Mouse (Mus musculus): ENCODE measurements around the gene Mitf.

Mitf gene

DNA sequence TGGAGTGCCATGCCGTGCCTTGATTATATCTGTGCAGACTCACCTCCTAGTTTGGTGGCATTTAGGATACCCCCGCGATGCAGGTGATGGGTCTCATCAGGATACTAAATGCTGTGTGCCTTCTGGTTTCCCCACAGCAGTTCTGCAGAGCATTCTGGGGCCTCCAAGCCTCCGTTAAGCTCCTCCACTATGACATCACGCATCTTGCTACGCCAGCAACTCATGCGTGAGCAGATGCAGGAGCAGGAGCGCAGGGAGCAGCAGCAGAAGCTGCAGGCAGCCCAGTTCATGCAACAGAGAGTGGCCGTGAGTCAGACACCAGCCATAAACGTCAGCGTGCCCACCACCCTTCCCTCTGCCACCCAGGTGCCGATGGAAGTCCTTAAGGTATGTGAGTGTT is 134.1 kb downstream of the Mitf start:
- DNase-seq (ENCODE audit: low spot score in 2 of 2): no peak

DNA sequence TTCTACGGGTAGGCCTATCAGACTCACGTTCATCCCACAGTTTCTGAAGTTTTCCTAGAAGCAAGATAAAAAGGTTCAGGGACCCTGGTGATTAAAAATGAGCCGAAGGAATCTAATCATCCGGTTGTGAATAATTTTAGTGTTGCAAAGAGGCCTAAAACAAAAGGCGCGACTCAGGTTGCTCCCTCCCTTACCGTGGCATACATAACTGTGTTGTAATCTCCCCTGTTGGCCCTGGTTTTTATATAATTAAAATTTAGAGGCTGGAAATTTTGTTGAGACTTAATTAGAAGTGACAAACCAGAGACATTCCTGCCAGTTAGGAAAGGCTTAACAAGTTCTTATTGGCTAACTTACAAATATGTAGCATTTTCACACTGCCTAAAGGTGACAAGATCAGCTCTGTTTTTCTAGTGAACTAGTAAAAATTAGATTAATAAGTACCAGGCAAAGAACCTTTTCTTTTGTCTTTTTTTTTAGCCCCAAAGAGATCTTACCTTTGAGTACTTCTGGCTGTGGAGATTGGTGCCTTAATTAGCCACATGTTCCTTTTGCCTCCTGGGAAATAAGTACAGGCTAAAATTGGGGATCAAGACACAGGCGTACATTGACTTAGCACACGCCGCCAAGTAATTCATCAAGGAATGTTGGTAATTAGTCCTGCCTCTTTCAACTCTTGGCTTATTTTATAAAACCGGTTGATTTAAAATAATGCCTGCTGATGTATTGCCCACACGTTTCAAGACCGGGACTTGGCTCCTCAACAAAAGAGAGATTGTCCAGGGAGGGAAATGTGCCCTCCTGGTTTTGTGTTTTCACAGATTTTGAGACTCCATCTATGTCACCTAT is 143.4 kb downstream of the Mitf start:
- no peak for DNase-seq (ENCODE audit: low spot score in 2 of 2)

DNA sequence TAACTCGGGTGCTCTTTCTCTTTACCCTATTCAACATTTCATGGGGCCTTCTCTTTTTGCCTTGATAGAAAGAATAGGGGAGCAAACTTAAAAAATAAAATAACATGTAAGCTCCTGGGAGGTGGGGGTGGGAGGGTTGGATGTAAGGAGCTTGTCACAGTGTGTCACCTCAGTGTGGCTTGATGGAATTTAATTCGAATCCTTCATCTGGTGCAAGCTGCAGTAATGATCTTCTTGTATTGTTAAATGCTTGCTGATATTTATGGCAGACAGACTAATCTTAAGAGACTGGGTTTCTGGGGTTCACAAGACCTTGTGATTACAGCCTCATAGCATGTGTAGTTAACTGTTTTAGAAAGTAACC is 144.0 kb downstream of the Mitf start:
- DNase-seq (ENCODE audit: low spot score in 2 of 2): no peak

DNA sequence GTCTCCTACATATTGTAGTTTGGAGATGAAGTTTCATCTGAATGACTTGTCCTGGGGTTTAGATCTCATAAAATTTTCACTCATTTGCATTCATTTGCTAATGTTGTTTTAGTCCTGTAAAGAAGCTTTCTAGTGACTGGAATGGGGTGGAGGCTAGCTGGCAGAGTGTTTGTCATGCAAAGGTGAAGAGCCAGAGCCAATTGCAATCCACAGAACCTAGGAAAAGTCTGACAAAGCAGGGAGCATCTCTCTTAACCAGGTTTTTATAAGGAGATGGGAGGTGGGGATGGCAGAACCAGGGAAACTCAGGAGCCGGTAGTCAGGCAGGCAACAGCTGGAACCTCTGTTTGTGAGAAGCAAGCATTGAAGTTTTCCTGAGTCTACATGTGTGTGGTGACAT is 144.9 kb downstream of the Mitf start:
- no peak for DNase-seq (ENCODE audit: low spot score in 2 of 2)

DNA sequence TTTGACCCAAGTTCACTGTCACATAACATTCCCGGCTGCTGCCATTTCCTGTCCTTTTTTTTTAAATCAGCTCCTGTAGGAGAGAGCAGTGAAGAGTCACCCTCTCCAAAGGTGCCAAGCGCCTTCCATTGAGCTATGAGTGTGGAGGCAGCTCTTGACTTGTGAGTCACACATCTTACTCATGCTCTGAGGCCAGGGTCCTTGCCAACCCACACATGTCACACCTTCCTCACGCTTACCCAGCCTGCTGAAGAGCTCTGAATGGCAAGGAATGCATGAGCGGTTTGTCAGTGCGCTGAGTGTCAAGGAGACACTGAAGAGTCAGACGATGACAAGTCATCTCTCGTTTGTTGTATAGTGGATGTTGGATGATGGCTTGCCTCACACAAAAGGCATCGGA is 146.0 kb downstream of the Mitf start:
- peak; percentile 9 to 20 for DNase-seq (ENCODE audit: low spot score in 2 of 2)

DNA sequence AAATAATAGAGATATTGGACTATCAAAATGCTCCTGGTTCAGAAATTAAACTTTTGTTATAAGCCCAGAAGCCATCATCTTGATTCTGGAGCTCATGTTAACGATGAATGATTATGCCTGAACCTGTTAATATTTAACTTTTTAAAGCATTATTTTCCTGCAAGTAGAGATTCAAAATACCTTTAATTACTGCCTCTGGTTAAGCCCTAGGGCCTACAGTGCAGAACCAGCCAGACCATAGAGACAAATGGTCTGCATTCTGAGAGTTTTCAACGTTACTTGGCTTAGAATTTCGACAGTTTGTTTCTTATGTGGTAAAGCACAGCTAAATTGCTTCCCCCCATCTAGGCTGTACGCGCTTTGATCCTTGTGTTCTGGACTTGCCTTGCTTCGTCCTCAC is 149.3 kb downstream of the Mitf start:
- no peak for DNase-seq (ENCODE audit: low spot score in 2 of 2)

DNA sequence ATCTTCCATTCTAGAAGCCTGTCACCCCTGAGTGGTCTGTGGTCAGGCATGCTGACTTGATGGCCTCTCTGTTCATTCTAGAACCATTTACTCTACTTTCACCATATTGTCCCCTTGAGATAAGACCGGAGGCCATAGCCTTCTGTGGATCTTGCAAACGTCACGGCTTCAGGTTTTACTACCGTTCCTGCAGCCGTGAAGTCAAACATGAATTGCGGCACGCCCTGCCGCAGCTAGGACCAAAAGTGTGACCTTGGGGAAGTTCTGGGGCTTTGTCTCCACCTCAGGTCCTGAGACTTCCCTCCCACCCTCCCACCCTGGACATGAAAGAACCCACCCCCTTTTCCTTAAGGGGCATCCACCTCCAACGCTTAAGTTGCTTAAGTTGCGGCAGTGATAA is 149.8 kb downstream of the Mitf start:
- no peak for DNase-seq (ENCODE audit: low spot score in 2 of 2)

DNA sequence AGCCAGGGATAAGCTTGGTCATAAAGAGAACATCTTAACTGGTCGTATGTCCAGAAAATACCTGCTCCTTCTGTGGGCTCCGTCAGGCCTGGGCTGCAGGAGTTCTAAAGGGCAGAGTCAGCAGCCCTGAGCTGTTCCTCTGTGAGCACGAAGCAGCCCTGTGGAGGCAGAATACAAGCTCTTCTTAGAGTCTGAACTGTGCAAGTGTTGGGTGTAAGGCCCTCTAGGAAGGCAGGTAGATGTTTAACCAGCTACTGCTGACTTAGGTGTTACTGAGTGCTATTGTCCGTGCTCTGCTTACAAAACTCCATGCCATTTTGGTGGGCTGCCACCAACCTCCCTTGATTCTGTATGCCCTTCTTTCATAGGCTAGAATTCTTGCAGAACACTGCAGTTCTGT is 151.4 kb downstream of the Mitf start:
- DNase-seq (ENCODE audit: low spot score in 2 of 2): no peak

DNA sequence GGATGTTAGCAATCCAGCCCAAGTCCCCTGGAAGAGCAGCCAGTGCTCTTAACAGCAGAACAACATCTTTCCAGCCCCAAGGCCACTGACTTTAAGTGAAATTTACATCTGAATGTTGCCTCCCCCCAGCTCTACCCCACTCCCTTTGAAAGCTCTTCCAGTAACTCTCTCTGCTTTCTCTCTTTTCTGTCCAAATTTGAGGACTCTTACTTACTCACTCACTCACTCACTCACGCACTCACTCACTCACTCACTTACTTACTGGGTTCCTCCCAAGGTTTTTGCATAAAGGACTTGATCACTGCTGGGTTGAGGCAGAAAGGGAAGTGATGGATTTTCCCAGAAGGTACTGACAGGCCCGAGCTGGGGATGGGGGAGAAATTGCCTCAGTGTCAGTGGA is 154.9 kb downstream of the Mitf start:
- DNase-seq (ENCODE audit: low spot score in 2 of 2): no peak

DNA sequence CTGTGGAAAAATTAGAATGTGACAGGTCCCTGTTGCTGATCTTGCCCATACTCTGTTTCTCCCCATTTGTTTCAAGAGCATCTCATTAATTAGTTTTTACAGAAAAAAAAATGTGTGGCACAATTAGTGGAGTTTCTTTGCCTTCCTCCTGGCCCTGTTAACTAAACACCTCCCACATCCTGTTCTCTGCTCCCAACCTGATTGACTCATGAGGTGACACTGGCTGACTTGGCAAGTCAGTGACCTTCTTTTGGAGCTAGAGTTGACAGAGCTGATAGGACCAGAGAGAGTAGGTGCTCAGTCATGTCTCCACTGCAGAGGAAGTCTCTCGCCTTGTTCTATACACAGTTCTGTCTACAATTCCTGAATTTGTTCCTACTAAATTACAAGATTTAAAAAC is 155.5 kb downstream of the Mitf start:
- DNase-seq (ENCODE audit: low spot score in 2 of 2): no peak

DNA sequence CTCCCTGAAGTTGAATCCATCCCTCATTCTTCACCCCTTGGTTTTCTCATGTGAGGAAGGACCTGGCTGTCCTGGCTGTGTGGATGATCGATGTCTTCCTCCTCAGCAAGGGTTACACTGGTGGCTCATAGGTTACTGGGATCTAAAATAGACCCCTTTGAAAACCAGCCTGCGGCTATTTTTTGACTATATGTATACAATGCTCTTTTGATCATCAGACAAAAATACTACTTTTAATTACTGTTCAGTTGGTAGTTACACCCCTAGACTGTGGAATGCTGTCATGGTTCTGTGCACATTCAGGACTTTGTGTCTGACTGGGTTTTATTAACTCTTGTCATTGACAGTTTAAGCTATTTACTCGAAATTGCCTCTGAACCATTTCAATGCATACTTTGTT is 157.9 kb downstream of the Mitf start:
- no peak for DNase-seq (ENCODE audit: low spot score in 2 of 2)

DNA sequence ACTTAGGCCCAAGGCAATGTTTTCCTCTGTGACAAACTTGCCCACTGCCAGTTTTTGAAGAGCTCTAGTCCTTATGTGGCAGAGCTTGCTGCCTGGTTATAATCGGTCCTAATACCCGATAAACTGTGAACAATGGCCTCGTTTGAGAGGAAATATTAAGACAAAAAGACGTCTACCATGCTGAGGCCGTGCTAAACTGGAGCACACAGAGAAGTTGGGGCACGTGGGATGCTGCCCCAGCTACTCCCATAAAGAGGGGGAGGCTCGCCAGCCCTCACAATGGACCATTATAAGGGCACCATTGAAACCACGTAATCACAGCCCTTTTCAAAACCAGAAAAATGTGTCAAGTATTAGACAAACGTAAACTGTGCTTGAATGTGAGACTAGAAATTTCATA is 174.8 kb downstream of the Mitf start:
- no peak for DNase-seq (ENCODE audit: low spot score in 2 of 2)

DNA sequence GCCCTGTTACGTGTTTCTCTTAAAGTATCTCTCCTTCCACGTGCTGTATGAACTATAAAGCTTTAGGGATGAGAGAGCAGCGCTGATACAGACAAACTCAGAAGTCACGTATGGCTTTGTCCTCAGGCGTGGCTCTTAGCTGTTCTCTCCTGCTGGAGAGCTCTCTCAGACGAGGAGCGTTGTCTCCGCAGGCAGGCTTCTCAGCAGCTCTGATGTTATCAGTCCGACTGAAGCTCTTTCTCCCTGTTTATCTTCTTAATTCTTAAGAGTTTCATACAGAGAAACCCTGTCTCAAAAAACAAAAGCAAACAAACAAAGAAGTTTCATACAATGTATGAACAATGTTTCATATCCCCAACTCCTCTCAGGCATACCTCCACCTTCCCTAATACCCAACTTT is 178.8 kb downstream of the Mitf start:
- no peak for DNase-seq (ENCODE audit: low spot score in 2 of 2)

DNA sequence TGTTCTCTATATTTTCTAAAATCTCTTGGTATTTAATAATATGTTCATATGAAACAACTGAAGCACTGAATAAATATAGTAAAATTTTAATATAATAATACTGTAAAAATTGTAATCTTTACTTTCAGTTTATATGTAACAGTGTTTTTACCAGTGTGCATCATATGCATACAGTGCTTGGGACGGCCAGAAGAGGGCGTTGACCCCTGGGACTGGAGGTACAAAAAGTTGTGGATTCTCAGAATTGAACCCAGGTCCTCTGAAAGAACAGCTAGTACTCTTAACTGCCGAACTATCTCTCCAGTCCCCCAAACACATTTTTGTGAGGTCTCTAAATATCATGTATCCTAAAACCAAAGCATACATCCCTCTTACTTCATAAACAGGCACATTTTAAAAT is 179.6 kb downstream of the Mitf start:
- no peak for DNase-seq (ENCODE audit: low spot score in 2 of 2)

DNA sequence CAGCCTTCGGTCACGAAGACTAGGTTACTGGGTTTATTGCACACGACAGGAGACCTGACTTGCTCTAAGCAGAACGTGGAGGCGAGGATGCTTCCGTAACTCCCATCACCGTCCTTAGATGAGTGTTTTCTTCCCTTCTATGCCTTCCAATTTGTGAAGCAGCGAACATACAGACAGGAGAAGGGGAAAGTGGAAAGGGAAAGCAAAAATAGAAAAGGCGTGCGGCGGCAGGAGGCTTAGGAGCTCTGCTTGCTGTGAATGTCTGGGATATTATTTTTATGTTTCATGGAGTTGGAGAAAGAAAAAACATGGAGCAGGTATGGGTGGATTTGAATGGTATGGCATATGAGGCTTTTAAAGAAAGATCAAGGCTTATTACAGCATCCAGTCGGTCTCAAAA is 186.7 kb downstream of the Mitf start:
- peak in 1 of 2 experiments; percentile 18 for DNase-seq (ENCODE audit: low spot score in 2 of 2)

DNA sequence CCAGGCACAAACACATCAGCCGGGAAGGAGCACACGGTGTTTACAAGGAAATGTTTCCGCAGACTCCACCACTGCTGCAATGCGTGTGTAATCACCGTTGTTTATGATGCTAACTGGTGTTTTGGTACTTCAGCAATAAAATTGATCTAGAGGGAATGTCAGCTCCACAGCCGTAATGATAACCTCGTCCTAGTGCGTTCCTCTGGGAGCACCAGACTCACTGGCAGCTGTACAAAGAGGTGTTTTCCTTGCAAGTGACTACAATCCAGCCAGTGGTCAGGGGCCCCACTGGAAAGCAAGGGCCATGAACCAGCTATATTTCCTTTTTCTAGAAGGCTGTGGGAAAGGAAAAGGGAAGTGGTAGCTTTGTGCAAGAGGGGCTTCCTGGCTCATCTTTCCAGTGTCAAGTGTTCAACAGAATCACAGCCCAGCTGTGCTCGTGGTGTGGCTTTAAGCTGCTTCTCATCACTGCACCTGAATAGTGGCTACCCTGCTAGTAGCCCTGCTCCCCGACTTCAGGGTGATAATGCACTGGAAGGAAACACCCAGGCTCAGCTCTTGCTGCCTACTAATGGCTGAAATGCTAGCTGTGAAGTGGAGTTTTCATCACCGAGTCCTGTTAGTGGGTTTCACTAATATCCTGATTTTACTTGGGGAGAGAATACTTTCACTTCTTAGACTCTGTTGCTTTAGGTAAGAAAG is 188.9 kb downstream of the Mitf start:
- DNase-seq (ENCODE audit: low spot score in 2 of 2): no peak

DNA sequence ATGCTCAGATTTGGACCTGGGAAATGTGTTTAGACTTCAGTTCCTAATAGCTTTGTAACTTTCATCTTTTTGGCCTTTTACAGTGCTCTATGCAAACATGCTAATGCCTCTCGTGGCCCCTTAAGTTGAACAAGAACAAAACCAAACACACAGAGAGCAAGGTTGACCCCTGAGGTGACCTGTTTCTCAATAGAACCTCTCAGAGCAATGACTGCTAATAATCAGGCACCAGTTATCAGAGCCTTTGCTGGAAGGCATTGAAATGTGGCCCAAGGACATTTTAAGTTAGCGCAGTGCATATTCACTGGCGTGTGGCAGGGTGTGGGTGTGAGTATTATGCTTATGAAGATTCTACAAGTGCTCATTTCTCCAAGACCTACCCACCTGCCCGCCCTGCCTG is 194.7 kb downstream of the Mitf start:
- DNase-seq (ENCODE audit: low spot score in 2 of 2): no peak

DNA sequence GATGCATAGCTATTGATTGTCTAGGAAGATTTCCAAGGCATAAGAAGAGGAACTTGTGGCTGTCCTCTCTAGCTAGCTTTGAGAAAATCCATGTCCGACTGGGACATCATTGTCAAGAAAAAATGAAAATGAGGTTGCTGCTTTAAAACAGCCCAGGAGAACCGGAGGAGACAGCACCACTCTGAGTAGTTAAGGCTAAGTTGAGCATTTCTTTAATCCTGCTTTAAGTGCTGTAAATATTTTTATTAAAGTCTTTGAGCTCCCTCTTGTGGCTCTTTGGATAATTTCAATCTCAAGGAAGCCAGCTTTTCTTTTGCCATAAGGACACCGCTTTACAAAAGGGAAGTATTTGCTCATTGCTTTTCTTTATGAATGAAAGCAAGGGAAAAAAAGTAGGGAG is 196.3 kb downstream of the Mitf start:
- DNase-seq (ENCODE audit: low spot score in 2 of 2): peak in 1 of 2 experiments; percentile 19

DNA sequence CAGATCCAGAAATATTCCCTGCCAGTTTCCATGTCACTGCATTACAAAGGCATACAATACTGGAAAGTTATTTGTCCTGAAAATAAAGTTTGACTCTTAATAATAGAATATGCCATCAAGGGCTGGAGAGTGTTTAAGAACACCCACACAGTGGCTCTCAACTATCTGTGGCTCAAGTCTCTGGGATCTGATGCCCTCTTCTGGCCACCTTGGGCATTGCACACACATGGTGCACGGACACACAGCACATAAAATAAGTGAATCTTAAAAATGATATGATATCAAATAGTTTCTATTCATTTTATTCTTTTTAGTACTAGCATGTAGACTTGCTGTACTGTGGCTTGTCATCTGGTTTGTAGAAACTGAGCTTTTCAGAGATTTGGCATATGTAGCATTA is 198.7 kb downstream of the Mitf start:
- DNase-seq (ENCODE audit: low spot score in 2 of 2): no peak

DNA sequence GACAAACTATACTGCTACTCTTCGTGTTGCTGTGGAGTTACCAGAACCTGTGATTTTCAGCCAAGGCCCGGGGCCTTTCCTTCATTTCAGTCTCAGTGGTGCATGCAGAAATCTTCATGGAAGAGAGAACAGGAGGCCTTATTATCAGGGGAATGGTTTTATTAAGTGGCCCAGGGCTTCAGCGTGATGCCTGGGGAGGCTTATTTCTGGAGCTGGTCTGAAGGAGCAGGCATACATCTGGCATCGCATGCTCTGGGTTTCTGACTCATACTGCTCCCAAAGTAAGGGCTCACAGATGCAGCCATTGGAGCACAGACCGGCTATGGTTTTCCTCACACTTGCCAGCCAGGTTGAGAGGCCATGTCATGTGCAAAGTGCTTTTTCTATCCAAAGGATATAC is 208.2 kb downstream of the Mitf start:
- DNase-seq (ENCODE audit: low spot score in 2 of 2): no peak

DNA sequence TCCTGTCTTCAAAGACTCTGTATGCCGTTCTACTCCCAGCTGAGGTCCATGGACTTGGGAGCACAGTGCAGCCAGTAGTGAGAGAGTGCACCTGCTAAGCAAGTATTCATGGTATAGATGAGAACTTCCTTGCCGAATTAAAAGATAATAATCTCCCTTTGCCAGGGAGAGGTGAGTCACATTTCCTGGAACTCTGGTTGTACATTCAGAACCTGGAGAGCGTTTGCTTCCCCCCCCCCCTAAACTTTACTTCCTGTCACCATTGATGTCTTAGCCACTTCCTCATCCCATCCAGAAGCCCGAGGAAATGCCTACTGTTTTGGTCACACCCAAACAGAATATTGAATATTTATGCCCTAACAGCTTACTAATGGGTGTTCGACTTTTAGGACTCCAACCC is 209.0 kb downstream of the Mitf start:
- DNase-seq (ENCODE audit: low spot score in 2 of 2): no peak

DNA sequence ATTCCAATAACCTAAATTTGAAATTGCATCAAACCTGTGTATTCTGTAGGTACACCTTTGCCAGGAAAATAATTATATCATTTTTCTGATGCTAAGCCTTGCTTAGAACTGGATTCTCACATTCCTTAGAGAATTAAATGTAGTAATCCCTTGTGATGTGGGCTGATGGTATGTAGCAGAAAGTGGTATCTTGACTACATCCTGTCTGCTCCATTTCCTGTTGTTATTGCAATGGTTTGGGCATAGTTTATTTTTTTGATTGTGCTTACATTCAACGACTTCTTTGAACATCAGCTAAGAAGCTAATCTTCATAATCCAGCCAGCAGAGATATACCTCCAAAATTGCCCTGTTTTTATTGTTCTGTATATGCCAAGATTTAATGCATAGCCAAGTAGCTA is 217.0 kb downstream of the Mitf start:
- no peak for DNase-seq (ENCODE audit: low spot score in 2 of 2)

DNA sequence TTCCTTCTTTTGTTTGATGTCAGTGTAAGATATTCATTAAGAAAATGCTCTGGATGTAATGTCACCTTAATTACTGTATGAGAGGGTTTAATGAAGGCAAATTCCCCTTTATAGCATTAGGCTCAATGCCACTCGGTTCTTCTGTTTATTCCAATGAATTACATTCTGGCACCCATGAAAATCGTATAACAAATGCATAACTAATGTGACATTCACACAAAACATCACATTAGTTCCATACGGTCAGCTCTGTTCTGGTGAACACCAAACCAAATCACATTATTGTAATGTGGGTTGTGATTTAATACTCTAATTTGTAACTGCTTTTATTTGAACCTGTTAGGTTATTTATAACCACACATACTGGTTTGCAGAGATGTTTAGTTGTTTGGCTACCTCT is 231.7 kb downstream of the Mitf start:
- DNase-seq (ENCODE audit: low spot score in 2 of 2): no peak

DNA sequence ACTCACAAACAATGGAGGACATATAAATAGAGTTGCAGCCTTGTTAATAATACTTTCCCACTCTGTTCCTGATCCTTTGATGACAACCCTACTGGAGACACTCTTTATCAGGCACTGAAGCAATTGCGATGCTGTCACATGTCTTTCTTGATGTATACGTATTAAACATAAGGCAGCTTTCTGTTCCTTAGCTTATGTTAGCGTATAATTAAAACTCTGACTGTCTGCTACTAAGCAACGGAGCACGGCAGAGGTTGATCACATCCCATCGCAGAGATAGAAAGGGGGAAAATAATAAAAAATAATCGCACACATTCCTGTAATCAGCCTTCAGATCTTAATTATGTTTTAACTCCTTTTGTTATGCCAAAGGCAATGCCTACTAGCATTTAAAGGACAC is 234.9 kb downstream of the Mitf start:
- DNase-seq (ENCODE audit: low spot score in 2 of 2): no peak

Measured in right cerebral cortex, adult 2 months (tissue).